Mouse (Mus musculus) layer of hippocampus, adult 11-12 months (tissue): ENCODE results near the gene Rcc1l.

Experiments
- DNase-seq: peaks from one replicate; pipeline ENCODE4 v3.0.0; 2022; ENCODE audit warnings: low spot score

Gene Rcc1l

DNA sequence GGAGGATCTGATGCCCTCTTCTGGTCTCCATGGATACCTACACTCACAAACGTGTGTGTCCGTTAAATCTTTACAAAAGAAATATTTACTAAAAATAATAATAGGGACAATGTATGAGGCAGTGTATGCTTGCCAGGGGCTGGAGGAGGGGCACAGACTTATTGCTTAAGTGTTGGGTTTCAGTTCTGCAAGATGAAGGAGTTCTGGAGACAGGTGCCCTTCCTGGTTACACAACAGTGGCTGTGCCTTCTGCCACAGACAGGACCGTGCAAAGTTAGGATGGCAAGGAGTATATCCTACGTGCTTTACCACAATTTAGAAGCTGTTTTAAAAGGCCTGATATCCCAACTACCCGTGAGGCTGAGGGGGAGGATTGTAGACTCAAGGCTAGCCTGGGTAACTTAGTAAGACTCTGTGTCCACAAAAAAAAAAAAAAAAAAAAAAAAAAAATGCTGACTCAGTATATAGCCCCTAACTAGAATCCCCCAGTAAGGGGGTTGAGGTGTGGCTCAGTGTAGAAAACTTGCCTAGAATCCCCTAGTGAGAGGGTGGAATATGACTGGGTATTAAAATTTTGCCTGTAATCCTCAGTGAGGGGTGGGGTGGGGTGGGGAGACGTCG is 60.8 kb downstream of the Rcc1l start:
- no peak for DNase-seq

DNA sequence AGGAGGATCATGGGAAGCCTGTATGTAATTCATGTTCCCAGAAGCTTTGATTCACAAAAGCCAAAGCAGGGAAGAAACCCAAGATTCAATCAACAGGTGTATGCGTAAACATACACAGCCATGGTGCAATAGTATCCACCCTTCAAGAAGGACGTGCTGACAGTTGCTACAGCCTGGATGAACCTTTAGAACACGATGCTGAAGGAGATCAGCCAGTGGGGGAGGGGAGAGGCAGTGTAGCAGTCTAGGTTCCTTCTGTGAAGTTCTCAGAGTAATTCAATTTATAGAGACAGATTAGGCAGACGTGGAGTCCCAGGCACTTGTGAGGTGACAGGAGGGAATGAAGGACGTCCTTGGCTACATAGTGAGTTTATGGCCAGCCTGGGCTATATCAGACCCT is 61.6 kb downstream of the Rcc1l start:
- DNase-seq, result no peak

DNA sequence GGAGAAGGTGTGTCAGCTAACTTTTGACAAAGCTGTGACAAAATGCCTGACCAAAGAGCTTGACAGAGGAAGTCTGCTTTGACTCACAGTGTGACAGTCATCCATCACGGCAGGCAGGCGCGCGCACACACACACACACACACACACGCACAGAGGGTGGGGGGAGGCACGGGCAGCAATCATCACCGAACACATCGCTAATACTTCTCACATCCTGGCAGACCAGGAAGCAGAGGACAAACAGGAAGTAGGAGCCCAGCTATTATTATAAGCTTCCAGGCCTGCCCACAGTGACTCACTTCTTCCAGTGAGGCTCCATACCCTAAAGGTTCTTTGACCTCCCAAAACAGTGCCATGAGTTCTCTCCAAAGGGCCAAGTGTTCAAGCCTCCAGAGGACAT is 70.7 kb downstream of the Rcc1l start:
- DNase-seq, result no peak

DNA sequence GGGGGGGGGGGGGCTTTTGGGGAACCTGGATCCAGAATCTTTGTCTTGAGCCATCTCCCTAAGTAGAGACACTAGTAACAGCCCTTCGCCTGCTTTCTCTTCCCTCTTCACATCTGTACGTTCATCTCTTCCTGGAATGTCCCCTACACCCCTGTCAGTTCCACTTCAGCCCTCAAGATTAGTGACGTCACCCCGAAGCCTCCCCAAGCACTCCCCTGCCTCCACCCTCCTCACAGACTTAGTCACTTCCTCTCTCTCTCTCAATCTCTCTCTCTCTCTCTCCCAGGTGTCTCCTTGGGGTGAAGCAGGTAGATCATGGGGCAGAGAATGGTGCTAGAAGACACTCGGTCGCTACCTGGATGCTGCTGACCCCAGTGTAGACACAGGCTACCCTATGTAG is 73.9 kb downstream of the Rcc1l start:
- DNase-seq, result no peak

DNA sequence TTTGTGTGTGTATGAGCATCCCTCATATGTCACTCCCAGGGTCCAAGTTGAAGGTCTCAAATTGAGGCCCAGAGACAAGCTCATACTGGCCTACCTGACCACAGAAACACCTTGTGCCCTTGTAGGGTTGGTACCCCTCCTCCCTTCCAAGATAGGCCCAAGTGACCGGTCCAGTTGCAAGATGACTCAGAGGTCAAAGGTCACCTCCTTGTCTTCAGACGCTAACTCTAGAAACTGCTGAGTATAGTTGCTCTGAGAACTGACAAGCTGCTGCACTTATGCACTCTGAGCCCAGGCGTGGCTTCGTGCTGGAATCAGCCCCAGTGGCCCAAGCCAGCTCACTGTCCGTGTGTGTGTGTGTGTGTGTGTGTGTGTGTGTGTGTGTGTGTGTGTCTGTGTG is 74.7 kb downstream of the Rcc1l start:
- DNase-seq, result no peak

DNA sequence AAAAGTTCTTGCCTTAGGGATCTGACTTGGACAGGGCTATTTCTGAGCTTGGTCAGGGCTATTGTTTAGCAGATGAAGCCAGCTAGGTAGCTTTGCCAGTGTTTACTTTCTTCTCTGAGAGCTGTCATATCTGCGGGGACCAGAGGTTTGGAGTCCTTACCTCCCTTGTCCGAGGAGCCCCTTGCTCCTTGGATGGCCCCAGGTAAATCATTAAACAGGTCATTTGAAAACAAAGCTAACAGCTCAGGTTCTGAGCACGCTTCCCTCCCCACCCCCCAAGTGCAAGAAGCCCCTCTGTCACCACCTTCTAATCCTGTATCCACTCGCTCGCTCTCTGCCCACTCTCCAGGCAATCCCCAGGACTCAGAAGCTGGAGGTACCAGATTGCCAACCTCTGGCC is 75.3 kb downstream of the Rcc1l start:
- no peak for DNase-seq

DNA sequence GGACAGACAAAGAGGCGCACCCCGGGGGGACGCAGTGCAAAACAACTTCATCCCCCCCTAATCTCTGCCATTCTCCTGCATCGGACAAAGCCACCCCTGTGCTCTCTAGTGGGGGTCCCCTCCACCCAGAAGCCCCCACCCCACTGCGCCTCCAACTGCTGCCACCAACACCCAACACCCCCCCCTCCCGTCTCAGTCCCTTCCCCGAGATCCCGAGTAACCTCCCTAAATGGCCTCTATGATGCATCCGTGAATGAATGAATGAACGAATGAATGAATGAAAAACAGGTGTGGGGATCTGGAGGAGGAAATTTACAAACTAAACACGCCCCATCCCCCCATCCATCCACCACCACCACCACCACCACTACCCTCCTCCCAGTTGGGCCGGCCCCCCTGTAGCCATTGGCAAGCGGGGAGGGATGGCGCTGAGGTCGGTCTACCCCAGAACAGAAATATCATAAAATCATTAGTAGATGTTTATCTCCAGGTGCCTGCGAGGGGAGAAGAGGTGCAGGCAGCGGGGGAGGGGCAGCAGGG is 76.3 kb downstream of the Rcc1l start:
- no peak for DNase-seq

DNA sequence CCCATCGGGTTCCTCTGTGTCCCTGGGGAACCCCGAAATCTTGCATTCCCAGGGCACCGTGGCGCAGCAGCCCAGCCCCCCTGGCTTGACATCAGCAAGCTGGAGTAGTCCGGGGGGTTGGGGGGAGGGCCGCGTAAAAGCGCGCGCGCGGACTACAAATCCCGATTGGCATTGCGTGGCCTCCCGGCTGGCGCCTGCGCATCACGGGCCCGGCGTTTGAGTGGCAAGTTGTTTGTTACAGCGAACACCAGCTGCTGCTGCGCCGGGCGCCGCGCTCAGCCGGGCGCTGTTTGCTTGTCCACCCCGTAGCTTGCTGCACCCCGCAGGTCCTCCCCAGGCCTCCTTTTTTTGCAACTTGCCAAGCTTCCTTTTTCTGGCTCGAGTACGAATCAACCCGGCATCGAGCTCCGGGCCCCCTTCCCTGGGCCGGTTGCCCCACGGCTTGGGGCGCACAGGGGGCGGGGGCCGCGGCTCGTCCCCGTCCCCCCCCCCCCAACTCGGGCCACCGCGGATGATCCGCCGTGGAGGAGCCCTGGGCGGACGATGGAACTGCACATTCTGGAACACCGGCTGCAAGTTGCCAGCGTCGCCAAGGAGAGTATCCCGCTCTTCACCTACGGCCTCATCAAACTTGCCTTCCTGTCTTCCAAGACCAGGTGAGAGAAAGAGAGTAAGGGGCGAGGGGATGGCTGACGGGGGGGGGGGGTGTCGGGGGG is 76.9 kb downstream of the Rcc1l start, which contains the start of gene Castor2:
Gene Castor2 (plus strand): TSS at position 216 of the 716 bp plus-strand sequence.
- peak; percentile 97 for DNase-seq

DNA sequence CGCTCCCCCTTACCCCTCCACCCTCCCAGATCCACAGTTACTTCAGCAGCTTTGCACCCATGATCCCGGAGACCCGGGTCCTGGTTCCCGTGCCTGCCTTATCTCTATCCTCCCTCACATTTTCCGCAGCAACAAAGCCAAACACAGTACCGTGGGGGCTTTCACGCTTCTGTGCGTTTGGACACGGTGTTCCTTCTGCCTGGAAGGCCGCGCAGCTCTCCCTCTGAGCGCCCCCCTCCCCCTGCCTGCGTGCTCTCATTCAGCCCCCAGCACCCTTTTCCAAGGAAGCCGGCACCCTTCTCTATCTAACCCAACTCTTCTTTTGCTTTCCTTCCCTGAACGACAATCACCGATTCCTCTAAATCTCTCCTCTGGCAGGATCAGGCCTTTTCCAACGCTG is 77.6 kb downstream of the Rcc1l start:
- DNase-seq, result peak; percentile 37

DNA sequence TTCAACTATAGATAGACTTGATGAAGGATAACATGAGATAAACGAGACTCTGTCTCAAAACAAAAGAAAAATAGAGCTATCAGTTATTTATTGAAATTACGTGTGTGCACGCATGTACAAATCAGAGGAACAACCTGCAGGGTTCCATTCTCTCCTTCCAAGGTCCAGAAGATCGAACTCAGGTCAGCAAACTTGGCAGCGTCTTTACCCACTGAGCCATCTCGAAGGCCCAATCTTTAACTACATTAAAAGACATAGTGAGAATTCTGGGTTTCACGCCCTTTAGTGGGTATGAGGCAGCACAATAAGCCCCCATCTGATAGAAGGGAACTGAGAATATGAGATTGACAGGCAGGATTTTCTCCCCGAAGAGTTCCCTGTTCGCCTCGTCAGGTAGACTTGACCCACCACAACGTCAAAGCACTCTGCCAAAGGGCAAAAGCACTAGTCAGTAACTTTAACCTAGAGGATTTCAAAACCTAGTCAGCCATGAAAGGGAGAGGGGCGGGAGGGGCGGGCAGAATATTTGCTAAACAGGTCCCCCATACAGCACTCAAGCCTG is 78.2 kb downstream of the Rcc1l start:
- DNase-seq, result no peak
